Mouse (Mus musculus) spleen, adult 2 months (tissue): ENCODE measurements around the gene Qprt.

ENCODE experiments used
- CTCF ChIP-seq: fragments of 200-500 bp; IDR thresholded peaks from 2 replicates; pipeline ENCODE4 v1.5.1; 2011; ENCODE audit warnings: mild to moderate bottlenecking, inconsistent platforms; ENCODE audit not compliant: insufficient read depth, insufficient read length, insufficient replicate concordance; ENCODE audit errors: extremely low read depth
- POLR2A ChIP-seq: fragments of 200-500 bp; IDR thresholded peaks from 2 replicates; pipeline ENCODE4 v1.6.1; 2011; ENCODE audit warnings: low read depth, low read length, inconsistent platforms

DNA sequence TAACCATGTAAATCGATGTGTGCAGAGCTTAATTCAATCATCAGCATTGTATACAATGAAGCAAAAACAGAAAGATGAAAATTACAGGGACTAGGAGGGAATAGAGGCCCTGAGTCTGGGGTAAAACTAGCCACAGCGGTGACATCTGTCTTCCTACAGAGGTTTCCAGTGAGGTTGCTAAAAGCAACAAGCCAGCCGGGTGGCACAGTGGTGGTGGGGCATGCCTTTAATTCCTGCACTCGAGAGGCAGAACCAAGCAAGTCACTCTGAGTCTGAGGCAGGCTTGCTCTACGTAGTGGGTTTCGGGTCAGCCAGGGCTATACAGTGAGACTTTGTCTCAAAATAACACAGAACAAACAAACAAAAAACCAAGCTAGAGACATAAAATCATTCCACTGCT, 19.9 kb downstream of the Qprt start:
- TF ChIP-seq CTCF (no peak), POLR2A (no peak)
